Mouse (Mus musculus): ENCODE data around the gene Cdk6. TPM values are rescaled to one million over a fixed set of nuclear protein-coding genes. Genes with fewer than 3 reads are reported as not detected.

Cdk6 gene
- polyA plus RNA-seq, 1 experiment from 2014 or later: 59.1 TPM

DNA sequence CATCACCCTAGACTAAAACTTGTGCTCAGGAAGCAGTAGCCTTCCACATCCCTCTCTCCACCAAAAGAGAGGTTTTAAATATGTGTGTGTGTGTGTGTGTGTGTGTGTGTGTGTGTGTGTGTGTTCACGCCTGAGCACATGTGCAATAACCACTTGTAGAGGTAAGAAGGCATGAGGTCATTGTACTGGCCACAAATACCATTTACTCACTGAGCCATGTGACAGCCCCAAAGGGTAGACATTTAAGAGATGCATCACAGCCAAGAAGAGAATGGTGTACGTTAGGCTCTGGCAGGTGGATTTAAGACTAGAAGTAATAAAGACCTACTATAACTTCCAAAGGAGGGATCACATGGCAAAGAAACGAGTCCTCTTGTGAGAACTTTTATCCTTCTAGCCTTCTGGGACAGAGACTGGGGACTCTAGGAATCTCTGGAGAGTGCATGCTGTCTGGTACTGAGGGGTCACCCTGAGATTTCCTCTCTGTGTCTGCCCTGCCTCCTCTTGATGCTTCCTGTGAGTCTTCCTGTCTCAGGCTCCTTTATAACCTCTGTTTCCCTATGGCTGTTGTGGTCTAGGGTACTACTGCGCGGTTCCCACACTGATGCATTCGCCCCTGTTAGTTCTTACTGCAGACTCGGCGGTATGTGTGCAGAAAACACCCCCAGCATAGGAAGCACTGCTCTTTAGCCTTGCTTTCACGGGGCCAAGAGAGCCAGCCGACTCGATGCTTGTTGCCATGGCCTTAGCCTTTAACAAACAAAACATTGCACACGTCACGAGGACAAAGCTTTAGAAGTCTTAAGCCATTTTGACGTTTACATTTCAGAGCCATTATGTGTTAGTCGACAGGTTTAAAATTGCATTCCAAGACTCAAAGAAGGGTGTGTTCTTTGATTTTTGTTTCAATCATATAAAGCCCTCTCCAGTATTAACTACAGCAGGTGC lies 22.0 kb downstream of the Cdk6 start:
- H3K27ac ChIP-seq: no peak overlapping the region
- no peak overlapping the region for H3K4me3 ChIP-seq
- H3K9ac ChIP-seq: no peak overlapping the region
- no peaks in the 10 kb centered on the region for H3K27me3 ChIP-seq
- peaks cover 8% of the 10 kb centered on the region; the same call in 1 of the 2 replicates for H3K4me1 ChIP-seq
- ATAC-seq (ENCODE audit: borderline replicate concordance, extremely low read depth, low FRiP score, low TSS enrichment): no peak
- no peaks in the 10 kb centered on the region for H3K36me3 ChIP-seq
- WGBS: 58% methylated on average over 15 of the region's 15 CpGs
- no peak overlapping the region for H3K4me2 ChIP-seq
- no peaks in the 10 kb centered on the region for H3K9me3 ChIP-seq

DNA sequence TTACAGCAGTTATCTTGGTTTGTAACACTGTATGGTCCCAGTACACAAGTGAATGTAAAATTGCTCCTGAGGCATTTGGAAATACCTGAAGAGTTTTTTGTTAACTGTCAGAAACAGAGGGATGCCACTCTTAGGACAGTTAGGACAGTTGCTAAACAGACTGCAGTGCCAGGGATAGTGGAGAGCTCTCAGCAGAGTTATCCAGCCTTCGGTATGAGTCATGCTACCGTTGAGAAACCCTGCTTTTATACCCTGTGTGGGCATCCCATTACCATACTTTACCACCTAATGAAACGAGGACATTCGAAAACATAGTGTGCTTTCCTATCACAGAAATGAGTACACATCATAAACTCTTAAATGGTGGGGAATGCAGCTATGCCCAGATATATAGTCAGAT lies 25.8 kb downstream of the Cdk6 start:
- Histone ChIP-seq H3K9ac (no peak overlapping the region), H3K4me3 (no peak overlapping the region), H3K4me1 (peaks cover 14% of the 10 kb centered on the region), H3K9me3 (no peaks in the 10 kb centered on the region), H3K27me3 (no peaks in the 10 kb centered on the region), H3K4me2 (no peak overlapping the region), H3K27ac (no peak overlapping the region), H3K36me3 (no peaks in the 10 kb centered on the region)
- no peak for ATAC-seq (ENCODE audit: borderline replicate concordance, extremely low read depth, low FRiP score, low TSS enrichment)
- WGBS: 92% methylated on average over 4 of the region's 4 CpGs

DNA sequence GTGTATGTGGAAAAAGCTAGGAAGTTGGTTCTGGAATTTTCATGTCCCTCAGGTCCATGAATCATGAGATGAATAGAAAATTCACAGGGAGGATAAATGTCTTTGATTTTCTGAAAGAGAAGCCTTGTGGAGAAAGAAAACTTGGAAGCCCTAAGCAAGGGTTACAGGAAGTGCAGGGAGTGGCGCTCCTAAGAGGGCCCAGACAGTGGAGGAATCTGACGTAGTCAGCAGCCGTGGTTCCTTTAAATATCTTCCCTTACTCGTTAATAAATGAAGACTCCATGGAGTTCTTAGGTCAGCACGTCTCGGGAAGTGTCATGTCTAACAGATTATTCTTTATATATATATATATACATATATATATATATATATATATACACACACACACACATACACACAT lies 28.0 kb downstream of the Cdk6 start:
- WGBS: 19% methylated on average over 6 of the region's 6 CpGs
- peak overlapping the region; percentile 72 for H3K27ac ChIP-seq
- ATAC-seq (ENCODE audit: borderline replicate concordance, extremely low read depth, low FRiP score, low TSS enrichment): peak; percentile 65; the same call in 1 of the 2 replicates

DNA sequence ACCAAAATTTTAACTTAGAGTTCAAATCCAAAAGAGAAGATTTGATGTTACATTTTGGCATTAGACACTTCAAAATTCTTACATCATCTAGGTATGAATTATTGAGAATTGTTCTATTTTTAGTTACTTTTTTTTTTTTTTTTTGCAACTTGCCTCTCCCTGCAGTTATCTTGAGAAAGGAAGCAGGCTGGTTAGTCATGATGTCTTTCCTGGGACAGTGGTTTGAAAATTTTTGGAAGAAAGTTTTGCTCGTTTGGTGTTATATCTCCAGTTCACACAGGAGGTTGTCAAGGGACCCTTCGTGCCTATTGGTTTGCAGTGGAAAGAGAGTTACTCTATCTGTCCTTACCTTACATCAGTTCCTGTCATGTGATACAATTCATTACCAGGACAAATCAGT lies 29.9 kb downstream of the Cdk6 start:
- no peak for ATAC-seq (ENCODE audit: borderline replicate concordance, extremely low read depth, low FRiP score, low TSS enrichment)
- Histone ChIP-seq H3K9ac (no peak overlapping the region), H3K36me3 (no peaks in the 10 kb centered on the region), H3K9me3 (no peaks in the 10 kb centered on the region), H3K27me3 (no peaks in the 10 kb centered on the region), H3K4me2 (no peak overlapping the region), H3K4me3 (no peak overlapping the region), H3K4me1 (peaks cover 11% of the 10 kb centered on the region), H3K27ac (no peak overlapping the region)
- 77% methylated on average over 2 of the region's 2 CpGs for WGBS

More for the DNA sequence above, 28.0 kb downstream of the Cdk6 start:
- Histone ChIP-seq H3K9ac (no peak overlapping the region), H3K36me3 (no peaks in the 10 kb centered on the region), H3K9me3 (no peaks in the 10 kb centered on the region), H3K4me2 (peak overlapping the region; percentile 18; the same call in 1 of the 2 replicates), H3K4me1 (peaks cover 11% of the 10 kb centered on the region), H3K27me3 (no peaks in the 10 kb centered on the region), H3K4me3 (no peak overlapping the region)

DNA sequence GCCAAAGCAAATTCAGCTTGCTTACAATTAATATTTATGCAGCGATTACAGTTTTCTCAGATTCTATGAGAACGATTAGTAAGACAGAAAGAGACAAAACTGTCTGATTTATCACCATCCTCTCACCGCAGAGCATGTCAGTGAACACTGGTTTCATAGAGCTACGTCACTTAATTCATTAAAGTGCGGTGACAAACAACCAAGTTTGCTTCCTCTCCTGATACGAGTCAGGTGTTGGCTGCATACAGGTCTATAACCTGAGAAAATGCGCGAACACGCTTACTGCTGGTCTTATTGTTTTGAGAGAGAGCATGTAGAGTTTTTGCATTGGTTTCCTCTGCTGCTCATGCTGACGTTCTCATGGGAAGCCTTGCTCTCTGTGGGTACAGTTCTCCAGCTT lies 31.9 kb downstream of the Cdk6 start:
- Histone ChIP-seq H3K27me3 (no peaks in the 10 kb centered on the region), H3K4me3 (no peak overlapping the region), H3K4me2 (no peak overlapping the region), H3K27ac (no peak overlapping the region), H3K36me3 (no peaks in the 10 kb centered on the region), H3K9ac (no peak overlapping the region), H3K9me3 (no peaks in the 10 kb centered on the region), H3K4me1 (peaks cover 11% of the 10 kb centered on the region)
- 80% methylated on average over 10 of the region's 10 CpGs for WGBS
- no peak for ATAC-seq (ENCODE audit: borderline replicate concordance, extremely low read depth, low FRiP score, low TSS enrichment)

DNA sequence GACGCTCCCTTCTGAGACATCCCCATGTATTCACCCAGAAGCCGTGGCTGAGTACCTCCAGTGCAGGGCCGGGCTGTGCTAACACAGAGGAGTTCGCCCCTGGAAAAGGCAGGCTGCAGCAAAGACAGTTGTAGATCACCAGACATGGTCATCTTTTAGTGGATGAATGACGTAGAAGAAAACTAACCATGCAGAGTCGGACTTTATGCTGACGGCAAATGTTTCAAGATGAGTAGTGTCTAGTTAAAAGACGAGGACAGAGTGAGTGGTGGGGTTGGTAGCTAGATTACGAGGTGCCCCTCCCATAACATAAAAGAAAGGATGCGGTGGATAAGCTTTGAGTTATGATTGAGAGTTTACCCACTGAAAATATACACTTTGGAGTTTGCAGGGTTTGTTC lies 33.5 kb downstream of the Cdk6 start:
- 89% methylated on average over 10 of the region's 10 CpGs for WGBS
- Histone ChIP-seq H3K9ac (no peak overlapping the region), H3K4me2 (no peak overlapping the region), H3K27me3 (no peaks in the 10 kb centered on the region), H3K27ac (no peak overlapping the region), H3K4me1 (peaks cover 5% of the 10 kb centered on the region; the same call in 1 of the 2 replicates), H3K36me3 (no peaks in the 10 kb centered on the region), H3K4me3 (no peak overlapping the region), H3K9me3 (no peaks in the 10 kb centered on the region)
- no peak for ATAC-seq (ENCODE audit: borderline replicate concordance, extremely low read depth, low FRiP score, low TSS enrichment)

DNA sequence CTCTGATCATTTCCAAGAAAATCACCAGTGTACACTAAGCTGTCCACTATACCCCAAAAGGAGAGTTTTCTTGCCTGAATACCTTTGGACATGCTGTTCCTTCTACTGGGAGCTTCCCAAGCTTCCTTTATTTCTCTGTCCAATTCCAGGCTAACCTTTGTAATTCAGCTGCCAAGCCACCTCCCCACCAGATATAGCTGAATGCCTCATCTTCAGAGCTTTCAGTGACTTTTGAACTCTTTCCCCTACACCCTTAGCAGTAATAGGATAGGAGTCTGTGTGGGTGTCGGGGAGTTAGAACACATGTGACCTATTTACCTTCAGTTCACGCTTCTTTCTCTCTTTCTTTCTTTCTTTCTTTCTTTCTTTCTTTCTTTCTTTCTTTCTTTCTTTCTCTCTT lies 34.9 kb downstream of the Cdk6 start:
- no peak overlapping the region for H3K4me3 ChIP-seq
- no peaks in the 10 kb centered on the region for H3K27me3 ChIP-seq
- ATAC-seq (ENCODE audit: borderline replicate concordance, extremely low read depth, low FRiP score, low TSS enrichment): no peak
- no peaks in the 10 kb centered on the region for H3K36me3 ChIP-seq
- H3K27ac ChIP-seq: no peak overlapping the region
- 0 out of 2 replicates have a peak, but pooled peaks cover 10% of the 10 kb centered on the region for H3K4me1 ChIP-seq
- no peak overlapping the region for H3K4me2 ChIP-seq
- no peak overlapping the region for H3K9ac ChIP-seq
- WGBS: 88% methylated on average over 2 of the region's 2 CpGs
- H3K9me3 ChIP-seq: no peaks in the 10 kb centered on the region

DNA sequence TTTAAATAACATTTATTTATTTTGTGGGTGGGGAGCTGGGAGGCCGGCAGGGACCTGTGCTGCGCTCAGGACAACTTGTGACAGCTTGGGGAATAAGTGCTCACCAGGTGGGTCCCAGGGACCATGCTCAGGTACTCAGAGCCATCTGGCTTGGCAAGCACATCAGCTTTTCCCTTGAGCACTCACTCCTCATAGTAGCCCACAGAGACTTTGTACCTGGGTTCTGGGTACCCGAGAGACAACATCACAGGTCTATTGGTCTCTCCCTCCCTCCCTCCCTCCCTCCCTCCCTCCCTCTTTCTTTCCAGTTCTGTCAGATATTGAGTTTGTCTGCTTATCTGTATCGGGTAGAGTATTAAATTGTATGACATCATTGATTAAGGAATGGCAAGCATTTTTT lies 38.0 kb downstream of the Cdk6 start:
- Histone ChIP-seq H3K4me3 (no peak overlapping the region), H3K9ac (no peak overlapping the region), H3K4me1 (peaks cover 14% of the 10 kb centered on the region; the same call in 1 of the 2 replicates), H3K4me2 (no peak overlapping the region), H3K27me3 (no peaks in the 10 kb centered on the region), H3K9me3 (no peaks in the 10 kb centered on the region), H3K36me3 (no peaks in the 10 kb centered on the region), H3K27ac (no peak overlapping the region)
- WGBS: 66% methylated on average over 4 of the region's 4 CpGs
- ATAC-seq (ENCODE audit: borderline replicate concordance, extremely low read depth, low FRiP score, low TSS enrichment): no peak

DNA sequence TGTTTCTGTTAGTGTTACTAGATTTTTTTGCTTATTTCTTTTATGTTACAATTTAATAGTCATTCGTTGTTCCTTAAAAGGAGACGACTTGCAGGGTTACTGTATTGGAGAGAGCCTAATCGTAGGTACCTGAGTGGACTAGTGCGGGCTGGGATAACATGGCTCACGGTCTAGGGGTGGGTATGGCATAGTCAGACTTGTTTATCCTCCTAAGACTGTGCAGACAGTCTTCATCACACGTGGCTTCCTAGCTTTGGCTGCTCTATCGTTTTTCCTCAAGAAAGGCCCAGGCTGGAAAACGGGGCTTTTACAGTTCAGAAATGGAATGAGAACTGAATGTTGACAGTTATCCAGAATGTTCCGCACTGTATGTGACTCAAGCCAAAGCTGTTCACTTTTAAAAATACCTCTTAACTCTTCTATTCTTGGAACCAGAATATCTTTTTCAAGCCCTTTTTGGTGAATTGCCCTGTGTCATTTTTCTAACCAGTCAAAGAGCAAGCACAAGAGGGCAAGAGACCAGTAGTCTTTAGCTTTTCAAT lies 39.5 kb downstream of the Cdk6 start:
- Histone ChIP-seq H3K9me3 (no peaks in the 10 kb centered on the region), H3K27ac (peak overlapping the region; percentile 12), H3K4me2 (no peak overlapping the region), H3K9ac (no peak overlapping the region), H3K4me1 (peaks cover 15% of the 10 kb centered on the region), H3K36me3 (no peaks in the 10 kb centered on the region), H3K4me3 (no peak overlapping the region), H3K27me3 (no peaks in the 10 kb centered on the region)
- 65% methylated on average over 9 of the region's 9 CpGs for WGBS
- peak; percentile 70; the same call in 1 of the 2 replicates for ATAC-seq (ENCODE audit: borderline replicate concordance, extremely low read depth, low FRiP score, low TSS enrichment)

DNA sequence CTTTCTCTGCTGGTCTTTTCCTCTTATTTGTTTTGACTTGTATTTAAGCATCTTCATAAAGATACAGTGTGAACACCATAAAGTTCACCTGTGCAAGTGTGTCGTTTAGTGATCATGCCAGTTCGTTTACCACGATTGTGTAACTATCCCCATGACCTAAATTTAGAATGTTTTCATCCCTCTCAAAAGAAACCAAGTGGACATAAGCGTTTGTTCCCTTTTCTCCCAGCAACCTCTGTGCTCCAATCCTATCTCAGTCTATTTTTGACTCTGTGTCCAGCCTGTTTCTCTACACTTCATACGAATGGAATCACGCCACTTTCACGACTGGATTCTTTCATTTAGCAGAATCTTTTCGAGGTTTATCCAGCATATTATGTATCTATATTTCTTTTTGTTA lies 40.5 kb downstream of the Cdk6 start:
- no peak overlapping the region for H3K27ac ChIP-seq
- 77% methylated on average over 8 of the region's 8 CpGs for WGBS

DNA sequence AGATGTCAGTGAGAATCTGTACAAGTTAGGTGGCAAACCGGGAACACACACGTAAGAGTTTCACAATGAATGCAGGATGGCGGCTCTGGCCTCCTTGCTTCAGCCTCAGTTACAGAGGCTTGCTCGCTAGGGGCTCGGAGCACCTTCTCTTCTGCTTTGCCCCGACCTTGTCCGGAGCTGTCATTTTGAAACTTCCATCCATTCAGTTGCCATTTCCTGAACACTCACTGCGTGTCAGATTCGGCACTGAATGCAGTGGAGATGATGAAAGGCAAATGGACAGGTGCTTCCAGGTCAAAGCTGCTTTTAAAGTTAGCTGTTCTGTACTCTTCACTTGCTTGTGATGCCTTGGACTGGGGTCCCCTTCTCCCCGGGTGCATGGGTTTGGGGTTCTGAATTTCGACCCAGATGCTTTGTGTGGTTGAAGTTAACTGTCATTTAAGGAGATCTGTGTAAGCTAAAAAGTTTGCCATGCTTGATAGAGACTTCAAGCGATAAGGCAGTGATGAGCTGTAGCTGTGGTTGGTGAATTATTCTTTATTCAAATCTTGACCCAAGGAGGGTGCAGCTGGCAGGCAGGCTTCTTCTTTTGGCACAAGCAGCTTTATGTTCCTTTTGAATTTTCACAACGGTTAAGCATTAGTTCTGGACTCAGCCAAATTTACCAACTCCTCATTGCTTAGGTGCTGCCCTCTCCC lies 41.2 kb downstream of the Cdk6 start:
- no peak for ATAC-seq (ENCODE audit: borderline replicate concordance, extremely low read depth, low FRiP score, low TSS enrichment)
- Histone ChIP-seq H3K9me3 (no peaks in the 10 kb centered on the region), H3K4me2 (no peak overlapping the region), H3K27ac (no peak overlapping the region), H3K4me1 (peaks cover 30% of the 10 kb centered on the region), H3K4me3 (no peak overlapping the region), H3K27me3 (no peaks in the 10 kb centered on the region), H3K9ac (no peak overlapping the region), H3K36me3 (no peaks in the 10 kb centered on the region)
- WGBS: 64% methylated on average over 13 of the region's 13 CpGs

More for the DNA sequence above, 40.5 kb downstream of the Cdk6 start:
- no peak for ATAC-seq (ENCODE audit: borderline replicate concordance, extremely low read depth, low FRiP score, low TSS enrichment)
- H3K36me3 ChIP-seq: no peaks in the 10 kb centered on the region
- no peak overlapping the region for H3K9ac ChIP-seq
- H3K27me3 ChIP-seq: no peaks in the 10 kb centered on the region
- H3K9me3 ChIP-seq: no peaks in the 10 kb centered on the region
- H3K4me3 ChIP-seq: no peak overlapping the region
- H3K4me2 ChIP-seq: no peak overlapping the region
- H3K4me1 ChIP-seq: peaks cover 26% of the 10 kb centered on the region

DNA sequence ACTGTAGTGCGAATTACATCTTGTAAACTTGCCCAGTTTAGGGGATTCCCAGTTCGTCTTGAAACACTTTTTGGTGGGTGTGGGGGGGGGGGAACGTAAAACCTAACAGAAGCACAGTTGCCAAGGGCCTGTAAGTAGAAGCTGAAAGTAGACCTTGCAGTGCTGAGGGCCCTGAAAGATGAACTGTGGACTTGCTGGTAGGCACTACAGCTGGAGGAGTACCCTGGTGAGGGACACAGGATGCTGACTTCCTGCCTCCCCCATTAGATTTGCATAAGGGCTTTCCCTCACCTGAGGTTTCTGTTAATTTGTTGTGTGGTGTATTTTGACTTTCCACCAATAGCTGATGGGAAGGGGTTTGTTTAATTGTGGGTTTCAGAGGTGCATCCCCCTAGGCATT lies 42.3 kb downstream of the Cdk6 start:
- ATAC-seq (ENCODE audit: borderline replicate concordance, extremely low read depth, low FRiP score, low TSS enrichment): no peak
- Histone ChIP-seq H3K9me3 (no peaks in the 10 kb centered on the region), H3K4me2 (no peak overlapping the region), H3K36me3 (no peaks in the 10 kb centered on the region), H3K4me3 (no peak overlapping the region), H3K27me3 (no peaks in the 10 kb centered on the region), H3K27ac (no peak overlapping the region), H3K4me1 (peaks cover 30% of the 10 kb centered on the region), H3K9ac (no peak overlapping the region)
- 52% methylated on average over 3 of the region's 3 CpGs for WGBS
